ENCODE assay signal across 19 mouse cellular contexts in the genomic region with DNA sequence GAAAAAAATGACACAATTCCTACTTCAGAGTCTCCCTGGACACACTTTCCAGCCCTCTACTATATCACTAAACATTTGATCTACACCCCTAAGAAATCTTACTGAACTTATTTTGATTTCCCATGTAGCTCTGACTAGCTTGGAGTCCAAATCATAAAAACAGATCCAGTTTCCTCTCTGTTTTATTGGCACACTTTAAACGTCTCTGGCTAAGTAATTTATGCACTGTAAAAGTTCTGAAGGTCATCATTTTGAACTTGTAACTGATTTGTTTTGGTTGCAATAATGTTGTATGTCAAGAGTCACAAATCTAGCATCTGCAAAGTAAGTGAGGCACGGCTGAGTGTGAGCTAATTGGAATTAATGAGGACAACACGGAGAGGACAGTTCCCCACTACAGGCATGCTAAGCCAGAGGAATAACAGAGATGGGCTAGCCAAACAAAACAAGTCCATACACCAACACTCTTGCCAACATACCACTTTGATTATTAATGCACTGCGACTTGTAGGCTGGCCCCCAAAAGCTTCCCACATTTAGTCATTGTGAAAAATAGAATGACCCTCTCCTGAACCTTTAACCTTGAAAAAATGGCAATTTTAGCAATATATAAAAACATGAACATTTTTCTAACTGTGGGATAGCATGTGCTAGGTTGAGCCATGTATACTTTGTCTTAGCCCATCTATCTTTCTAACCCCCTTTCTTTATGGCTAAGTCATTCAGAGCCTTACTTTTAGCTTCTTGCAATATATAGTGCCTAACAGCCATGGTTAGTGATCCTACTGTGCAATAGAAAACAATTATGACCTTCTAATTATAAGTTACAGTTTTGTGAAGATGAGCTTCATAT.
DNase-seq lines count a peak whose midpoint lies in the region; ATAC-seq lines count a peak whose summit lies in the region.
"Had no signal": no experiment of that assay in that cellular context is flagged by ENCODE, and none has a peak within 500 bp of the region (broad histone marks: within the 10 kb centered on the region; RNA-seq: fewer than 3 reads in every experiment).

No protein-coding gene starts in this region.

- no peaks in the 10 kb centered on the region for H3K9me3 ChIP-seq in lung, embryonic 15.5 days
- H3K9me3 ChIP-seq in kidney, embryonic 16.5 days (ENCODE audit: low read length) = no peaks in the 10 kb centered on the region
- H3K9me3 ChIP-seq: midbrain, embryonic 10.5 days had no signal

- 39% methylated on average over 4 of the region's 4 CpGs for WGBS in lung, embryonic 15.5 days
- whole genome bisulfite sequencing in kidney, embryonic 16.5 days = 24% methylated on average over 4 of the region's 4 CpGs

- intact Hi-C loops in heart, postnatal 36 days (cut with DNase I) = no loop called here

- no peak overlapping the region for H3K4me3 ChIP-seq in lung, embryonic 15.5 days
- no peak overlapping the region for H3K4me3 ChIP-seq in kidney, embryonic 16.5 days (ENCODE audit: low read length)
- H3K4me3 ChIP-seq: erythroblast, embryonic 14.5 days; midbrain, embryonic 10.5 days had no signal

- 0 out of 2 replicates have a peak overlapping the region, but pooled peaks have one; percentile 69 for H3K27ac ChIP-seq in lung, embryonic 15.5 days
- no peak overlapping the region for H3K27ac ChIP-seq in kidney, embryonic 16.5 days (ENCODE audit: low read length)
- H3K27ac ChIP-seq: midbrain, embryonic 10.5 days had no signal

- no peaks in the 10 kb centered on the region for H3K27me3 ChIP-seq in lung, embryonic 15.5 days
- no peaks in the 10 kb centered on the region for H3K27me3 ChIP-seq in kidney, embryonic 16.5 days (ENCODE audit: insufficient read depth, low read length)

- no peak overlapping the region for H3K9ac ChIP-seq in lung, embryonic 15.5 days
- no peak overlapping the region for H3K9ac ChIP-seq in kidney, embryonic 16.5 days (replicated peaks; ENCODE audit: low read length)
- H3K9ac ChIP-seq: forebrain, postnatal 0 days had no signal

- DNase-seq in heart, adult 9 months (ENCODE audit: low spot score in 2 of 2) = peak; percentile 32 to 53
- no peak for DNase-seq in heart, postnatal 36 days
- DNase-seq in lung, postnatal 14 days = no peak
- peak; percentile 30 for DNase-seq in lung, postnatal 36 days
- DNase-seq in layer of hippocampus, adult 18-20 months (ENCODE audit: low spot score in 2 of 2) = no peak
- DNase-seq in embryo, embryonic 9.5 days (ENCODE audit: extremely low spot score) = no peak
- DNase-seq: adrenal gland, postnatal 25 days; cerebellum, adult 18-20 months; cerebellum, postnatal 36 days; forebrain, postnatal 0 days; gastrocnemius, postnatal 10 days; right cerebral cortex, postnatal 14 days; thymus, postnatal 14 days had no signal

- H3K36me3 ChIP-seq in lung, embryonic 15.5 days = no peaks in the 10 kb centered on the region
- no peaks in the 10 kb centered on the region for H3K36me3 ChIP-seq in kidney, embryonic 16.5 days (ENCODE audit: insufficient read depth, low read length)
- H3K36me3 ChIP-seq: midbrain, embryonic 10.5 days had no signal

- H3K4me2 ChIP-seq in lung, embryonic 15.5 days = no peak overlapping the region
- H3K4me2 ChIP-seq in kidney, embryonic 16.5 days (replicated peaks; ENCODE audit: low read depth, low read length) = no peak overlapping the region

- H3K4me1 ChIP-seq in lung, embryonic 15.5 days = peaks cover 5% of the 10 kb centered on the region
- no peaks in the 10 kb centered on the region for H3K4me1 ChIP-seq in kidney, embryonic 16.5 days (ENCODE audit: insufficient read depth, low read length)
- H3K4me1 ChIP-seq: midbrain, embryonic 10.5 days had no signal

- ATAC-seq in lung, embryonic 15.5 days (ENCODE audit: borderline replicate concordance, extremely low read depth, low FRiP score, low TSS enrichment) = peak; percentile 95
- ATAC-seq in kidney, embryonic 16.5 days (ENCODE audit: low FRiP score, low TSS enrichment) = peak; percentile 90
- ATAC-seq: forebrain, postnatal 0 days; hindbrain, embryonic 16.5 days; intestine, postnatal 0 days had no signal

Comparison
In these comparisons a context has a peak if more than half of its experiments do, and no peak if none do; other contexts are left out.
1. DNase-seq: peak in heart, adult 9 months (2 of 2) and lung, postnatal 36 days (single experiment); none in heart, postnatal 36 days (0 of 2), lung, postnatal 14 days (single experiment), layer of hippocampus, adult 18-20 months (0 of 2) and embryo, embryonic 9.5 days (single experiment).